Mouse (Mus musculus): ENCODE results near the gene Ndufv1. TPM values are rescaled to one million over a fixed set of nuclear protein-coding genes. Genes with fewer than 3 reads are reported as not detected.
"Not testable (repeated sequence)": the region's sequence is repeated elsewhere in the genome, so short reads cannot be mapped to it uniquely, and the experiment has no call there.

Gene Ndufv1
- total RNA-seq, 2 experiments from 2014 or later, result 77.1 to 207 TPM

GRCm38 (mm10) chr19:4045966-4046865 is 33.6 kb upstream of the Ndufv1 start, which contains the start of gene Gstp2:
Gene Gstp2 (minus strand): TSS chr19:4046023.
- ATAC-seq (replicated peaks; ENCODE audit: low FRiP score, poor library complexity, severe bottlenecking), result peak; percentile 86

- ATAC-seq (replicated peaks; ENCODE audit: low FRiP score, poor library complexity, severe bottlenecking), result not testable (repeated sequence)
These were observed 31.5 kb upstream of the Ndufv1 start for GRCm38 (mm10) chr19:4044109-4044508.

- no peak for ATAC-seq (replicated peaks; ENCODE audit: low FRiP score, poor library complexity, severe bottlenecking)
These were observed 29.5 kb upstream of the Ndufv1 start for GRCm38 (mm10) chr19:4042124-4042523.

GRCm38 (mm10) chr19:4041500-4041899 is 28.9 kb upstream of the Ndufv1 start:
- ATAC-seq (replicated peaks; ENCODE audit: low FRiP score, poor library complexity, severe bottlenecking), result not testable (repeated sequence)

- not testable (repeated sequence) for ATAC-seq (replicated peaks; ENCODE audit: low FRiP score, poor library complexity, severe bottlenecking)
These were observed 28.3 kb upstream of the Ndufv1 start for GRCm38 (mm10) chr19:4040941-4041340.

GRCm38 (mm10) chr19:4037788-4038232 is 25.2 kb upstream of the Ndufv1 start, which contains the start of gene Gstp1:
Gene Gstp1 (minus strand): TSS chr19:4037985.
- ATAC-seq (replicated peaks; ENCODE audit: low FRiP score, poor library complexity, severe bottlenecking), result peak; percentile 89

GRCm38 (mm10) chr19:4037154-4037787 is 24.7 kb upstream of the Ndufv1 start:
- not testable (repeated sequence) for ATAC-seq (replicated peaks; ENCODE audit: low FRiP score, poor library complexity, severe bottlenecking)

GRCm38 (mm10) chr19:4036327-4037045 is 23.9 kb upstream of the Ndufv1 start:
- ATAC-seq (replicated peaks; ENCODE audit: low FRiP score, poor library complexity, severe bottlenecking), result no peak

- ATAC-seq (replicated peaks; ENCODE audit: low FRiP score, poor library complexity, severe bottlenecking), result no peak
These were observed 21.1 kb upstream of the Ndufv1 start for GRCm38 (mm10) chr19:4033742-4034141.

GRCm38 (mm10) chr19:4033298-4033697 is 20.7 kb upstream of the Ndufv1 start:
- no peak for ATAC-seq (replicated peaks; ENCODE audit: low FRiP score, poor library complexity, severe bottlenecking)

- ATAC-seq (replicated peaks; ENCODE audit: low FRiP score, poor library complexity, severe bottlenecking), result no peak
These were observed 20.1 kb upstream of the Ndufv1 start for GRCm38 (mm10) chr19:4032668-4033067.

- no peak for ATAC-seq (replicated peaks; ENCODE audit: low FRiP score, poor library complexity, severe bottlenecking)
These were observed 15.0 kb upstream of the Ndufv1 start for GRCm38 (mm10) chr19:4027576-4027975.

- ATAC-seq (replicated peaks; ENCODE audit: low FRiP score, poor library complexity, severe bottlenecking), result no peak
These were observed 10.6 kb upstream of the Ndufv1 start for GRCm38 (mm10) chr19:4023185-4023584.

- ATAC-seq (replicated peaks; ENCODE audit: low FRiP score, poor library complexity, severe bottlenecking), result peak; percentile 94
These were observed 6.4 kb upstream of the Ndufv1 start for GRCm38 (mm10) chr19:4018743-4019583.

GRCm38 (mm10) chr19:4017921-4018587 is 5.4 kb upstream of the Ndufv1 start:
- ATAC-seq (replicated peaks; ENCODE audit: low FRiP score, poor library complexity, severe bottlenecking), result no peak

- ATAC-seq (replicated peaks; ENCODE audit: low FRiP score, poor library complexity, severe bottlenecking), result no peak
These were observed 3.0 kb upstream of the Ndufv1 start for GRCm38 (mm10) chr19:4015635-4016034.

- ATAC-seq (replicated peaks; ENCODE audit: low FRiP score, poor library complexity, severe bottlenecking), result no peak
These were observed 2.2 kb upstream of the Ndufv1 start for GRCm38 (mm10) chr19:4014802-4015201.

- ATAC-seq (replicated peaks; ENCODE audit: low FRiP score, poor library complexity, severe bottlenecking), result peak; percentile 44
These were observed 460 bp upstream of the Ndufv1 start for GRCm38 (mm10) chr19:4013066-4013465.

GRCm38 (mm10) chr19:4011086-4011485 is 1.5 kb downstream of the Ndufv1 start:
- no peak for ATAC-seq (replicated peaks; ENCODE audit: low FRiP score, poor library complexity, severe bottlenecking)
